Mouse (Mus musculus) kidney, postnatal 10 days (tissue): ENCODE measurements around the gene Dnlz.

Source experiments
- DNase-seq: peaks from one replicate; pipeline ENCODE4 v3.0.0; 2021; ENCODE audit warnings: mixed read lengths

Gene Dnlz

GRCm38 (mm10) chr2:26356678-26357077 is 4.8 kb upstream of the Dnlz start:
- DNase-seq = peak; percentile 13

- DNase-seq = peak; percentile 4
Measured at GRCm38 (mm10) chr2:26356231-26356630, 4.3 kb upstream of the Dnlz start.

- peak; percentile 2 for DNase-seq
Measured at GRCm38 (mm10) chr2:26354401-26354800, 2.5 kb upstream of the Dnlz start.

- peak; percentile 5 for DNase-seq
Measured at GRCm38 (mm10) chr2:26353066-26353980, 1.4 kb upstream of the Dnlz start.

GRCm38 (mm10) chr2:26352291-26352910 is 491 bp upstream of the Dnlz start:
- no peak for DNase-seq

GRCm38 (mm10) chr2:26348241-26348640 is 3.7 kb downstream of the Dnlz start:
- peak; percentile 77 for DNase-seq

GRCm38 (mm10) chr2:26342609-26343490 is 9.1 kb downstream of the Dnlz start:
- DNase-seq = peak; percentile 83

GRCm38 (mm10) chr2:26342044-26342443 is 9.9 kb downstream of the Dnlz start:
- DNase-seq = peak; percentile 80

- no peak for DNase-seq
Measured at GRCm38 (mm10) chr2:26341510-26341981, 10.4 kb downstream of the Dnlz start.

GRCm38 (mm10) chr2:26339204-26339551 is 12.7 kb downstream of the Dnlz start:
- no peak for DNase-seq

GRCm38 (mm10) chr2:26338302-26339203 is 13.4 kb downstream of the Dnlz start:
- no peak for DNase-seq

- DNase-seq = no peak
Measured at GRCm38 (mm10) chr2:26330702-26331101, 21.2 kb downstream of the Dnlz start.

- no peak for DNase-seq
Measured at GRCm38 (mm10) chr2:26330056-26330468, 21.8 kb downstream of the Dnlz start.

GRCm38 (mm10) chr2:26329402-26329801 is 22.5 kb downstream of the Dnlz start:
- no peak for DNase-seq

GRCm38 (mm10) chr2:26327852-26328251 is 24.1 kb downstream of the Dnlz start:
- DNase-seq = no peak

GRCm38 (mm10) chr2:26325386-26326181 is 26.3 kb downstream of the Dnlz start:
- DNase-seq = peak; percentile 80

- DNase-seq = peak; percentile 66
Measured at GRCm38 (mm10) chr2:26324917-26325316, 27.0 kb downstream of the Dnlz start.

- DNase-seq = no peak
Measured at GRCm38 (mm10) chr2:26323589-26324325, 28.2 kb downstream of the Dnlz start.

- DNase-seq = no peak
Measured at GRCm38 (mm10) chr2:26320245-26321185, 31.4 kb downstream of the Dnlz start.
